Mouse (Mus musculus): ENCODE measurements around the gene Atrn.

- TF ChIP-seq CTCF (IDR thresholded peaks at IDR 0.05; ENCODE audit: borderline replicate concordance, extremely low read depth, insufficient read depth, insufficient read length): no peak
- TF ChIP-seq POLR2A (IDR thresholded peaks at IDR 0.05; ENCODE audit: borderline replicate concordance, extremely low read depth, insufficient read depth, insufficient read length, poor library complexity, severe bottlenecking): no peak
Measured at GRCm38 (mm10) chr2:130992818-130993217, 86.5 kb downstream of the Atrn start.

Data from brain, embryonic 14.5 days (tissue).